Mouse (Mus musculus): ENCODE measurements around the gene Morn1.

Gene Morn1

DNA sequence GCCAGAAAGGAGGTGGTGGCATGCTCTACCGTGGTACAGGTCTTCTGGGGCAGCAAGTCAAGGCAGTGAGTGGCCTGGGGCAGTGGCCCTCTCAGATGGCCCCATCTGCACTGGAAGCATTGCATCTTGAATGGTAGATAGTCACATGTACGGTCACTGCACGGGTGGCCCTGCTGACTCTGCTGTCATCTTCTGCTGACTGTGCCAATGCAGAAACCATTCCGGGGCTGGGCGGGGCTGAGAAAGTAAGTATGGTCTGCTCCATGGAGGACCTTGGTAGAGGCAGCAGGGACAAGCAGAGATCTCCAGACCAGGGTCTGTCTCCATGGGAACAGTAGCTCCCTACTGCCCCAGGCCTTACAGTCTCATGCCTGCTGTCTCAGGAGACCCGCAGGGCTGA, 34.8 kb downstream of the Morn1 start:
- no peak for DNase-seq

DNA sequence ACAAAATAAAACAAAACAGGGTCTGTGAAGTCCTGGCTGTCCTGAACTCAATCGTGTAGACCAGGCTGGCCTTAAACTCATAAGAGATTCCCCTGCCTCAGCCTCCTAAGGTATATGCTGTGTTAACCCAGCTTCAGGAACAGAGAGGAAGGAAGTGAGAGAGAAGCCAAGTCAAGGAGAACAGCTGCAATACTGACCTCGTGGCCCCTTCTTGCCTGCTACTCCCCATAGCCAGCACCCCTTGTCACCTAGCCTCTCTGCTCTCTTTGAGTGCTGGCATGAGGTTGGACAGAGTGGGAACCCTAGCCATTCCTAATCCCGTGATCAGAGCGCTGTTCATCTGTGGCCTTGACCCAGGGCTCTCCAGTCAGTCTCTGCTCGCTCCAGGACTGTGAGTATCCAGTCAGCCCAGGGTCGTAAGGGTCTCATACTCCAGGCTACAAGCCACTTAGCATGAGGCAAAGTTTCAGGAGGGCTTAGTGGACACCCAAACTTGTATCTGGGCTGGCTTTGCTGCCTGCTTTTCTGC, 35.6 kb downstream of the Morn1 start:
- no peak for DNase-seq

DNA sequence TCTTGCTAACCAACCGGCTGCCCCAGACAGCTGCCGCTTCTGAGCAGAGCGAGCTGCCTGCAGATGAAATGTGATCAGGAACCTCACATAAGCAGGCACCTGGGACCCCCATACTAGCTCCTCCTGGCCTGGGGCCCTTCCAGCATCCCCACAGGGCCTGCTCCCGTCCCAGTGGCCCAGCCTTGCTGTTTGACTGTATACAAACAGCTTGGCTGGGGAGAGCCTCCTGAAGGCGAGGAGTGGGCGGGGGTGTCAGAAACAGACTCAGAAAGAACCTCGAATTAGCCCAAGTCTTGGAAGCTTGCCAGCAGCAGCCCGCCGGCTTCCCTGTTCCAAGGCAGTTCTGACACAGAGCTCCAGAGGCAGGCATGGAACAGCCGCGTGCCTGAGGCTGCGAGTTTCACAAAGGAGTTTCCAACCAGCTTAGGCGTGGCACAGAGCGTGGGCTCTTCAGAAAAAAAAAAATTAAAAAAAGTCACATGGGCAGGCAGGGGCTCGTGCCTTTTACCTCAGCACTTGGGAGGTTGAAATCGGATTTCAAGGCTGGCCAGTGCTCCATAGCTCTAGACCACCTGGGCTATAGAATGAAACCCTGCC, 36.2 kb downstream of the Morn1 start:
- DNase-seq = peak; percentile 50

DNA sequence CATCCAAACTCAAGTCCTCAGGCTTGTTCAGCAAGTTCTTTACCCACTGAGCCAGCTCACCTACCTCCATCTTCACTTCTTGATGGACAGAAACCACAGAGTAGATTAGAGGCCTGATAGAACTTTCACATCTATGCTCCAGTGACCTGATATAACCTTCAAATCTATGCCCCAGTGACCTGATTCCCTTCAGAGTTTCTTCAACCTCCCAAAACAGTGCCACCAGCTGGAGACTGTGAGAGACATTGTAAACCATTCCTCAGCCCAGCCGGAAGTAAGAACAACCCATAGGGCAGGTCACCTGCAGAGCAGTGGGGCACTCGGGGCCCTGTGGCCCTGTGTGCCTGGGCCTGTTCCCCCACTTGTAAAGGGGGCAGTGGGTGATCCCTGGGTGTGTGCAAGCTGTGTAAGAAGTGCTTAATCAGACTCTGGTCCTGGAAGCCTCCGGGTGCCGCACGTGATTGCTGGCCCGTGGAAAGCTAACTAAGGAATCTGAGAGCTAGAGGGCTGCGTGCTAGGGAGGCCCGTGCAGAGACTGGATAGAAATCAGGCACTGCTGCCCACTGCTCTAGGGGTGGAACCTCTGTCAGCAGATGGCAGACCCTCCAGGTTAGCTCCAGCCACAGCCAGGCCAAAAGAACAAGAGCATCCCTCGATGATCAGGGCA, 37.6 kb downstream of the Morn1 start:
- no peak for DNase-seq

DNA sequence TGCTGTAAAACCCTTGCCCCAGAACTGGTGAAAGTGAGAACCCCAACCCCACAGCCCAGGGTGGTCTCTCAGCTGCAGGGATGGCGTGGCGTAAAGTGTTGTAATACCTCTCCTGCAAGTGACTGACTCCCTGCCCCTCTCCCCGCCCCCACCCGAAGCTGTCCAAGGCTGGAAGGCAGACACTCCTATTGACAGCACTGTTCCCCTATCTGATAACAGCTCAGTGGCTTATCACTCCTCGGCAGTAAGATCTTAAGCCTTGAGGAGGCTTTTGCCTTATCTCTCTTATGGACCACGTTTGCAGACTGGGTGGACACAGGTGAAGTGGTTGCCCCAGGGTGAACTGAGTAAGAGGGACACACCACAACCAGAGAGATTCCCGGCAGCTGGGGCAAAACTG, 38.9 kb downstream of the Morn1 start:
- no peak for DNase-seq

DNA sequence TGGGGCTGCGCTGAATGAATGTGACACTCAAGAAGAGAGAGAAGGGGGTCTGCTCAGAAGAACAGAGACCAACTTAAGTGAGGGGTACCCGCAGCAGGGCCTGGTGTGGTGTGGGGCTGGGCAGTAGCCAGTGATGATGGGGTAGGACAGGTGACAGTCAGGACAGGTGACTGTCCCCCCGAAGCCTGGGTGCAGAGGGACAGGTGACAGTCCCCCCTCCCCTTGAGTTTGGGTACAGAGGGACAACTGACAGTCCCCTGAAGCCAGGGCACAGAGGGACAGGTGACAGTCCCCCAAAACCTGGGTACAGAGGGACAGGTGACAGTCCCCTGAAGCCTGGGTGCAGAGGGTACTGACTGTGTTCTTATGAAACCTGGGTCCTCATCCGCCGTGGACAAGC, 39.8 kb downstream of the Morn1 start:
- no peak for DNase-seq

DNA sequence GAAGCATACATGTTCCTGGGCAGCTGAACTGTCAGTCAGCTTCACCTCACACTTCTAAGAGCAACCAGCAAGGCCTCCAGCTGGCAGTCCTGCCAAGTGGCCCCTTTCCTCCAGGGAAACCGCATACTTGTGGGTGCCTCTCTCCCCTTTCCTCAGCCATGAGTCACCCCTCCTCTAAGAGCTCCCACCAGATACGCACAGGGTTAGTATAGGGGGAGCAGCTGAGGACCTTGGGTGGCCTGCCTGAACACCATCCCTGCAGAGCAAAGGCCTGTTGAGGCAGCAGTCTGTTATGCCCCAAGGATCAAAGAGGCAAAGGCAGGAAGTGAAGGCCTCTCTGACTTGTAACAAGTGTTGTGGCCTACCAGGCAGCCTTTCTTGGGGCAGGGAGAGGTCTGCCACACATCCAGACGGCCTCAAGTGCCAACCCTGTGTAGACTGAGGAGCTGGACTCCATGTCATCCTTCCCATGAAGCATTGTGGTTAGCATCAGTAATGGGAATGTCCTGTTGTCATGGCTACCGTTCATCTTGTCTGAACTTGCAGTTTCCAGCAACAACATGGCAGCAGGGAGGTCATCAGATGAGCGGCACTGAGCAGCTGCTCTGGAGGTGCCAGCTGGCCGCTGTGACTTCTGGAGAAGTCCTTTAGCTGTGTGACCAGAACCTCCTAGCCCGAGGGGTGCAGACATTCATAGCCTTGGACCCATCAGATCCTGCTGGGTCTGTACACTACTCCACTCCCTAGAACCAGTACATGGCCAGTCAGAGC, 40.4 kb downstream of the Morn1 start:
- no peak for DNase-seq

DNA sequence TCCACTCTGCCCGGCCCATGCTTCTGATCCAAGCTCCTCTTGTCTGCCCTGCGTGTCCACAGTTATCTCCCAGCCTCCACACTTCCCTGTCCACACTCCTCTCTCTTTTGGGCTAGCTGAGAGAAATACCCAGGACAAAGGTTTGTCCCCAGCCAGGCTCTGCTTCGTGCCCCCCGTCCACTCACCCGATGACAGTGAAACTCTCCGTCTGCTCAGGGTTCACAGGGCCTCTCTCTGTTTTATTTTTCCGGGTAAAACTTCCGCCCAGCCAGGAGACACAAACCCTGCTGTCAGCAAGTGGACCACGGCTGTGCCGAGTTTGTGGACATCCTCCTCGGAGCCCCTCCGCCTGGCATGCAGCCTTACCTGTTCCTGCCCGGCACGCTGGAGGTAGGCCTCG, 42.0 kb downstream of the Morn1 start:
- DNase-seq = no peak

DNA sequence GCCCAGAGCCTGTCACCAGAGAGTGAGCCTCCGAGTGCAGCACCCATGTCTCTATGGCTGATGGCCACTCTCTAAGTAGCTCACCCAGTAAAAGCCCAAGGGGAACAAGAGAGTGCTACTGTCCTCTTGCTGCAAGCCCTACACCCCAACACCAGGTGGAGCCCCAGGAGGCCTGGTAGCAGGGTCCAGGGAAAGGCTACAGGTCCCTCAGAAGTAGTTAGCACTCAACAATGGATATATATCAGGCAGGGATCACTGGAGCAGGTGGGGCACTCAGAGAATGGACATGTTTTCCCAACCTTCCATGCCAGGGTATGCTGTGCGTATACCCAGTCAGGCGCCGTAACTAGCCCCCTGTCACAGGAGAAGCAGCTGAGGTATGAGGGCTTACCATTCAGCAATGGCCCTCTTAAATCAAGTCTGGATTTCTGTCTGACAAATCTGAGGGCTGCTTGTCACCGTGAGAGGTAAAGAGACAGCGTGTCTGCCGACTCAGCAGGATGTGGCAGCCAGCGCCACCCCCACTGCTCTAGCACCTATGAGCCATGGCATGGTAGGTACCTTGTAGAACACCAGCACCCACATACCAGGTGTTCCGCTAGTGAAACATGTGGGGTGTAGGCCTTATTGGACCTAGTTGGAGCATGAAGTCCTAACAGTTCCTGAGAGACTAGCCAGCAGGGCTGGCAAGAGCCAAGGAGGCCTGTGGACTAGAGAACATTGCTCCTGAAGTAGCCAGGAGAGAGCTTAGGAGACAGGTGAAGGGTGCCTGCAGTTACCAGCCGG, 42.9 kb downstream of the Morn1 start:
- no peak for DNase-seq

DNA sequence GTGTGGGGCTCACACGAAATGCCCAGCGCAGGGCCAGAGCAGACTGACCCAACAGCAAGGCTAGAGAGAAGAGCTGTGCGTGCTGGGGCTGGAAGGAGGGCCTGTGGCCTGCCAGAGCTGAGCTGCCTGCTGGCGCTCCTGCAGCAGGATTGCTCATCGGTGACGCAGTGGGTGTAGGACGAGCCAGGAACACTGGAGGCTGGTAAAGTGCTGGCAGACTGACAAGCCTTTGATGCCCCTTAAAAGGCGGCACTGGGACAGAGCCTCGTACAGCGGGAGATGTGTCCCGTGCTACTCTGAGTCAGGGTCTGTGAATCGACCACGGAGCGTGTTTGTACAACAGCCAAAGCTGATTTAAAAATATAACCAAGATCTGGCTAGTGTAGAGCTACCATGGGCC, 43.6 kb downstream of the Morn1 start:
- DNase-seq = peak; percentile 85

DNA sequence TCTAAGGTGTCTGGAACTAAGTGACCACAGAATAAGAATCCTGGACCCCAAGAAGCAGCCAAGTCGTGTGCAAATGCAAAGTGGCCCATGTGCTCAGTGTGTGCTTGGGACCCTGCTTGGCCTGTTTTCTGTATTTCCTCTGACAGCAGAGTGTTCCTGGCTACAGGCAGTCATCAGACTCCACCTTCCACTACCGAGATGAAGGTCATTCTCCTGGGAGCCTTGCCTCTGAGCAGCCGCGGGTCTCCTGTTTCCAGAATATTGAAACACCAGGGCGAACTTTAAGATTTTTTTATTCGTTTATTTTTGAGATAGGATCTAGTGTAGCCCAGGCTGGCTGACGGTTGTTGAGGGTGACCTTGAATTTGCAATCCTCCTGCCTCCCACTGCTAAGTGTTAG, 44.2 kb downstream of the Morn1 start:
- DNase-seq = no peak

DNA sequence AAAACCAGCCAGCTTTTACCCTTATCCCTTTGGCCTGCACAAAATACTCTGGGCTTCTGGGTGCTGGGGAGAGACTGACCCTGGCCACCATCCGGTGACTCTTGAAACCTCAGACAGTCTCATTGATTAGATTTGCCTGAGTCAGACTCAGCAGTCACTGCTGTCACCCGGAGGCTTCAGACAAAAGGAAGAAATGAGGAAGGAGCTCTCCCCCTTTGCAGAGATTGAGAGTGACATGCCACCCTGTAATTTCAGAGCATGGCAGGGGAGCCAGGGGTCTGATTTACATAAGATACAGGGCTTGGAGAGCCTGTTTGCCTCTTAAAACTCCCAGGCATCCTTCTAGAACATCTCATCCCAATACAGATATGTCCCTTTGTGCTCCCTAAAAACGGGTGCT, 46.8 kb downstream of the Morn1 start:
- no peak for DNase-seq

DNA sequence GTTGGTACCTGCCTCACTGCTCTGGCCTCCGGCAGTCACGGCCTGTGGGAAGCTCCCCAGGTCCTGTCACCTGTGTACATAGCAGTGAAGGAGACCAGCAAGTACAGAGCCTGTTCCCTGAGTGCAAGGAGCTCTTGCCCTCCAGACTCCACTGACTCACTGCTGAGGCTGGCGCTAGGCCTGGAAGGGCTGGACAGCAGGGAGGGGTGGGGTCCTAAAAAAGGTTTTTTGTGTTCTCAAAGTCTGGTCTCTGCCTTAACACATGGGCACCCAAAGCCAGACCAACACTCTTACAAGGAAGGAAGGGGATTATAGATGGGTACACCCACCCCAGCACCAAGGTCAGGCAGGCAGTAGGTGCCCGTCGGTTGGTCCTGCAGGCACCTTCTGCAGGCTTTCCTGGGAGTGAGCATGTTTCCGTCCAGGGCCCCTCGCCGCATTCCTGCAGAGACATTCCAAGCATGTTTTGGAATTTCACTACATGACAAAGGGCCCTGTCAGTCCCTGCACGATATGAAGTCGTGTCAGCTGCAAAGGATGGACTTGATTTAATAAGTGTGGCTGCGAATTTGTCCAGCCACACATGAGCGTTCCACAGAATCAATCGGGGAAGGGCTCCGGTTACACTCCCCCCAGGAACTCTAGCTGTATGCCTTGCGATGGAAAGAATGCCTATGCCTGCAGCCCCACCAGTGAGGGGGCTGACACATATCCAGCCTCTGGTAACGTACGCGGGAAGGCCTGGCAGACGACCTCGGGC, 47.5 kb downstream of the Morn1 start:
- no peak for DNase-seq

DNA sequence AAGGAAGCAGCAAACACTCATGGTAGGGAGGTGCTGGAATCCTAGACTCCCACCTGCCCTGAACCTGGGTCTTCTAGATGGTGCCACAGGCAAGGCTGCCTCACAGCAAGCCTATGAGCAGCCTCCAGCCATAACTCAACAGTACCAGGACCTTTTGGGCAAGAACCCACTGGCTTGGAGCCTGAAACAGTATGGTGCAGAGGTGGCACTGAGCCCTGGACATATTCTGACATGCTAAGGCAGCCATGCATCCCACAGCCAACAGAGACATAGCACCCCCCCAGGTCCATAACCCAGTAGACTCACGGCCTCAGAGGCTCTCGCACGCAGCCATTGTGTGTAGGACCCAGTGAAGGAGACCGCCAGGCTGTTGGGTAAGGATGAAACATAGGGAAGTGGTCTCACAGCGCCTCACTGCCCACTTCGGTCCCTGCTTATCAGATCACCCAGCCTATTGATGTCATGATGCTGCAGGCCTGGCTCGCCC, 48.4 kb downstream of the Morn1 start:
- DNase-seq = no peak

DNA sequence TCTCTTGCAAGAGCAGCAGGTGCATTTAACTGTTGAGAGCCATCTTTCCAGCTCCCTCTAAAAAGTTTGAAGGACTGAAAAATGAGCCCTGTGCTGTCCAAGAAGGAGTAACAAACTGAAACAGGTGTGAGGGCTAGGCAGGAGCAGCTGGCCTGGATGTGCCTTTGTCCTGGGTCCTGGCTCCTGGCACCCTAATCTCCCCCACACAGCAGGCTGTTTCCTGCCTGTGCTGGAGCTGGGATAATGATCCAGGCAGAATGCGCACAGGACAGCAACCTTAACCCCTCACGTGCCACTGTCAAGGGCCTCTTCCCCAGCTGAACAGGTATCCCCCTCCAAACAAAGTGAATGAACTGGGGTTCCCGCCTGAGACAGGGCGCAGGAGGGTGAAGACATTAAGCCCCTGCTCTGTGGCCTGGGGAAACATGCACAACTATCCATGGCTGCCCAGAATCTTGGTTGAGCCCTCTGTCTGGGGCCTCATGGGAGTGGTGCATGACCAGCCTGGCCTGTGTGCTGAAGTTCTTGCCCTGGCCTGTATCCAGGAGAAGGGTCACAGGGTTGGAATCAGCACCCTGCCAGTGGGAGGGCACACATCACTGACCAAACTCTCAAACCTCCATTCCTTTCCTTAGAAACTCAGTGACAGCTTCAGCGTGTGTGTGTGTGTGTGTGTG, 49.7 kb downstream of the Morn1 start:
- peak; percentile 17 for DNase-seq

DNA sequence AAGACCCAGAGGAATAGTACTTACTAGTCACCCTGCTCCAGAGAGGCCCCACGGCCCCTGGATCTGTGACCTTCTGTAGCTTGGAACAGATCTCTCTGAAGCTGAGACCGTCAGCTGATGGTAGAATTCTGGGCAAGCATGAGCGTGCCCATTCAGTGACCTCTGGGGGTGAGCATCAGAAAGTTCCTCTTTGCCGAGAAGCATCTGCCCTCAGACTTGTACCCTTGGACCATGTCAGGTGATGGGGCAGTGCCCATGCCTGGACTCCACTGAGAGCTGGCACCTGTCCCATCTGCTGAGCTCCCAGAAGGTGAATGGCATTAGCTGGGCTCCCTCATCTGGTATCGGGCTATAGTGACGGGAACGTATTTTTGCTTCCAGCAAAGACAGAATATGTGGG, 51.5 kb downstream of the Morn1 start:
- DNase-seq = peak; percentile 64

DNA sequence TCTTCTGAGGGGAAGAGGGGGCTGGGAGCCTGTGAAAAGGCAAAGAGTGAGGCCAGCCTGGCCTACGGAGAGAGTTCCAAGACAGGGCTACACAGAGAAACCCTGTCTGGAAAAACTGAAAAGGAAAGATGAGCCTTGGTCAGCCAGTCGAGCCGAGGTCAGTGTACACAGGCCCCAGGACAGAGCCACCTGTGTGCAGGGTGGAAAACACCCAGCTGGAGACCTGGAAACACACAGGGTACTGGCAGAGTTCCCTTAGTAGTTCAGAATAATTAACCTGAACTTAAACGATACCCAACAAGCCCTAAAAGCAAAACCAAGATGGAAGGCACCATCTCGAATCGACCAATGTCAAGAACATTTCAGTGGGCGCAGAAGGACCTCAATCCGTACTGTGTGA, 52.1 kb downstream of the Morn1 start:
- DNase-seq = no peak

DNA sequence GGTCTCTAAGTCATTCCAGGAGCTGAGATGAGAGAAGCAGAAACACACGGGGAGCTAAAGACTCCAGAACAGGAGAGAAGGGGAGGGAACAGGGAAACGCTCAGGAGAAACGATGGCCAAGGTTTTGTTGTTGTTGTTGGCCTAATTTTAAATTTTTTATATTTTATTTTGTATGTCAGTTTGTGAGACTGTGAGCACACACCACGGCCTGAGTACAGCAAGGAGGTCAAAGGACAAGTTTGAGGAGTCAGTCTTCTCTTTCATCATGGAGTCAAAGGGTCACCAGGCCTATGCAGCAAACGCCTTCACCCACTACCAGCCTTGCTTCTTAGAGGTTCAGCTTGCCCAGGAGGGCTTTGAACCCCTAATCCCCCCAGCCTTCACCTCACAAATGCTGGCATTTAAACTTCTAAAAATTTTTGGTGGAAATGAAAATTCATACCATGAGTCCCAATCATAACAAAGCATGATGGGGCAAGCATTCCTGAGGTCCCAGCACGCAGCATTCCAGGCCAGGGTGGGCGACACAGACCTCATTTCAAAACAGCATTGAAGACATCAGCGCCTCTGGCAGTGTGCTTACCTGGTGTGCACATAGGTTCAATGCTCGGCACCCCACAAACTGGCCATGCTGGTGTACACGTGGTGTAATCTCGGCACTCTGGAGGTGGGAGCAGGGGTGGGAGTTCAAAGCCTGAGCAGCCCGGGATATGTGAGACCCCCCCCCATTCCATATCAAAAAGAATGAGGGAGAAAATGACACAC, 53.1 kb downstream of the Morn1 start:
- no peak for DNase-seq

DNA sequence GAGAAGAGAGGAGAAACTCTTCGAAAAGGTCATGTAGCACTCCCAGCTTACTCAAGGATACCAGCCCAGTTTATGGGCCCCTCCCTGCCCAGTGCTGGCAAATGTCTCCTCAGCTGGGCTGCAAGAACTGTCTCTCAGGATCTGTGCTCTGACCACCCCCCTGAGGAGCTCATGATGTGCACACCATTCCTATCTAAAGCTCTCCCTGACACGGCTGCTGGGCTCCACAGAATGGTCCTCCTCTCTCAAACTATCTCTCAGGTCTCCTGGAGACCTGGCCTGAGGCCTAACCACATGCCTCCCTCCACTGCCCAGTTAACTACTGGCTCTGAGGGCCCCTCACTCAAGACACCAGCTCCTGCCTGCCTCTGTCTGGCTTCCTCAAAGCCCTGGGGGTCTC, 53.8 kb downstream of the Morn1 start:
- no peak for DNase-seq

DNA sequence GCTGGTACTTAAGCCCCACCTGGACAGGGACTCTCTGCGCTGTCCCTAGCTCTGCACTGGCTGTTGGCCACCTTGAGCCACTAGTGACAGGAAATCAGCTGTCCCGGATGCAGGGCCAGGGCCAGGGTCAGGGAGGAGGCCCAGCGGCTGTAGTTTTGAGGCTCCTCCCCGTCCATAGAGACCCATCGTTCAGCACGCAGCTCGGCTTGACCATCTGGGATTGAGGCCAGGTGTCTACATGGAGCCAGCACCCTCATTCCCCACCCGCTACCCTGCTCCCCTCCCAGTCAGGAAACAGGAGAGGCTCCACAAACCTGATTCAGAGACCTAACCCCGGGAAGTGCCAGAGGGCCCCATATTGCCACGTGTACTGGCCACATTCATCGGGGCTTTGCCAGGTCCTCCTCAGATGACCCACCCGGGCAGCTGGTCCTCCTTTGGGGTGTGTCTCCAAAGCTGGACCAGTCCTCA, 54.5 kb downstream of the Morn1 start:
- no peak for DNase-seq

DNA sequence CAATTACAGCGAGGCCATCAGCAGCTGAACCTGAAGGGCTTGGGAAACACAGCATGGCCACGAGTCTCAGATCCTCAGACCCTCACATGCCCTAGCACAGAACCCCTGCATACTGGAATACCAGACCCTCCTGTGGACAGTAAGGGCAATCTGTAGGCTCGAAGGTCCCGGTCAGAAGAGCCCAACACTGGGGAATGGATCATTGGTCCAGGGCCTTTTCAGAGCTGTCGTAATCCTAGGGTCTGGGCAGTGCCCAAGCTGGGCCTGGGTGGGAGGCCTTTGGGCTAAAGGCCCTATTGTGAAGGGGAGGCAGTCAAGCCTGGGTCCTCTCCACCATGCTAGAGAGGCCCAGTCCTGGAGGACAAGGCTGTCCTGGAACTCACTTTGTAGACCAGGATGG, 56.5 kb downstream of the Morn1 start:
- no peak for DNase-seq

Measured in cerebellum, adult 11-12 months (tissue).